Mouse (Mus musculus) midbrain, embryonic 12.5 days (tissue): ENCODE results near the gene Xxylt1. TPM values are rescaled to one million over a fixed set of nuclear protein-coding genes. Genes with fewer than 3 reads are reported as not detected.

Experiments used
- ATAC-seq: fragments of 200-750 bp; cut with Nextera tagmentation; 2 replicates; pipeline ENCODE4 v1.8.0; 2017; ENCODE audit warnings: low read depth, moderate TSS enrichment, moderate library complexity; ENCODE audit not compliant: low FRiP score
- H3K27ac ChIP-seq: fragments of 300-500 bp; sonication (generic); replicated peaks from 2 replicates; pipeline ENCODE4 v1.5.1; 2016; ENCODE audit warnings: mild to moderate bottlenecking
- H3K27me3 ChIP-seq: fragments of 300-500 bp; sonication (generic); 2 replicates; pipeline ENCODE4 v1.6.1; 2016; ENCODE audit warnings: mild to moderate bottlenecking
- H3K36me3 ChIP-seq: fragments of 300-500 bp; sonication (generic); 2 replicates; pipeline ENCODE4 v1.6.1; 2016
- H3K4me1 ChIP-seq: fragments of 300-500 bp; sonication (generic); 2 replicates; pipeline ENCODE4 v1.6.1; 2016
- H3K4me2 ChIP-seq: fragments of 300-500 bp; sonication (generic); replicated peaks from 2 replicates; pipeline ENCODE4 v1.6.1; 2016; ENCODE audit warnings: mild to moderate bottlenecking, moderate library complexity
- H3K4me3 ChIP-seq: fragments of 300-500 bp; sonication (generic); 2 replicates; pipeline ENCODE4 v1.5.1; 2016; ENCODE audit warnings: mild to moderate bottlenecking
- H3K9ac ChIP-seq: fragments of 300-500 bp; sonication (generic); replicated peaks from 2 replicates; pipeline ENCODE4 v1.6.1; 2016; ENCODE audit warnings: mild to moderate bottlenecking, moderate library complexity
- H3K9me3 ChIP-seq: fragments of 300-500 bp; sonication (generic); 2 replicates; pipeline ENCODE4 v1.6.1; 2016; ENCODE audit warnings: mild to moderate bottlenecking
- WGBS: fragments of 180-500 bp; shearing (Covaris S2); methylation state at CpG from one replicate; pipeline ENCODE4 v1.1.7; 2016; 5-methylcytosine and 5-hydroxymethylcytosine counted together
- polyA plus RNA-seq: library from polyadenylated mRNA; unstranded; fragments of >200 nt; fragmentation: Nextera tagmentation; extraction: Ambion mirVana; gene quantifications from 2 replicates; pipeline ENCODE4 v1.2.1, GENCODE M21; 2016

The Xxylt1 gene
- polyA plus RNA-seq, 1 experiment from 2014 or later = 13.9 TPM

DNA sequence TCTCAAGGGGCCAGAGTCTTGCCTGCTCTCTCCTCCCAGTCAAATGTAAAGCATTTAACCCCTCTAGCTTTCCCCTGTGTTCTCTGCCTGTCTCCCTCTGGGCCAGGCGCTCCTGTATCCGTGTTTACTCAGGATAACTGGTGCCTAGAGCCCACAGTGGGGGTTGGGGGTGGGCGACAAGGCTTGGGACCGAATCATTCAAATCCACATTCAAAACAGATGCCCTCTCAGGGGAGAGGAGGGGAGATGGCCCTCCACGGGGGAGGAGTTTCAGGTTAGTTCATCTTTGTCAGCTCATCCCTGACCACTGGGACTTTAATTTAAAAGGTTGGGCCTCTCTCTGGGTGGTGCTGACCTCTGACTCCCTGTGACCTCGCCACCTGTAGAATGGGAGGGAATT, 144.8 kb downstream of the Xxylt1 start:
- H3K27ac ChIP-seq = no peak overlapping the region
- 31% methylated on average over 6 of the region's 6 CpGs for WGBS
- no peak overlapping the region for H3K9ac ChIP-seq
- H3K4me2 ChIP-seq = no peak overlapping the region
- H3K36me3 ChIP-seq = no peaks in the 10 kb centered on the region
- no peak overlapping the region for H3K4me3 ChIP-seq
- H3K27me3 ChIP-seq = no peaks in the 10 kb centered on the region
- no peak for ATAC-seq
- no peaks in the 10 kb centered on the region for H3K9me3 ChIP-seq
- peaks cover 6% of the 10 kb centered on the region; the same call in 1 of the 2 replicates for H3K4me1 ChIP-seq

DNA sequence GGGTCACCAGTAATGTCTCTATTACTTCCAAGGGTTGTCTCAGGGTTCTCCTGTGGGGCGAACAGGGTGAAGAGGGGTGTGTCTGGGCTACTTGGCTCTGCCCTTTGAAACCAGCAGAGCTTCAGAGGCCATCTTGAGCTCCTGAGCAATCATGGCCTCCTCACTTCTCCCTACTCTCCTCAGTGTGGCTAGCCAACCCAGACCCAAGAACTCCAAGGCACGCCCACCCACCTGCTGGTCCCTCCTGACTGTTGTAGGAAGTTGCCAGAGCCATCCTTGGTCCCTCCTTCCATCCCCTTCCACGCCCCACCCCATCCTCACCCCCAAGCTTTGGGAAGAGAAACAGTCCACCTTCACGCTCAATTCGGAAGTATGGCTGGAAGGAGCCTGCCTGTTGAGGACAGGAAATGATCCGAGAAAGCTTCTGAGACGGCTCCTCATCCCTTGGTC, 145.2 kb downstream of the Xxylt1 start:
- H3K27me3 ChIP-seq = no peaks in the 10 kb centered on the region
- no peak overlapping the region for H3K4me3 ChIP-seq
- no peak overlapping the region for H3K27ac ChIP-seq
- peaks cover 6% of the 10 kb centered on the region; the same call in 1 of the 2 replicates for H3K4me1 ChIP-seq
- no peaks in the 10 kb centered on the region for H3K36me3 ChIP-seq
- no peaks in the 10 kb centered on the region for H3K9me3 ChIP-seq
- 74% methylated on average over 7 of the region's 7 CpGs for WGBS
- H3K9ac ChIP-seq = no peak overlapping the region
- ATAC-seq = no peak
- H3K4me2 ChIP-seq = no peak overlapping the region

DNA sequence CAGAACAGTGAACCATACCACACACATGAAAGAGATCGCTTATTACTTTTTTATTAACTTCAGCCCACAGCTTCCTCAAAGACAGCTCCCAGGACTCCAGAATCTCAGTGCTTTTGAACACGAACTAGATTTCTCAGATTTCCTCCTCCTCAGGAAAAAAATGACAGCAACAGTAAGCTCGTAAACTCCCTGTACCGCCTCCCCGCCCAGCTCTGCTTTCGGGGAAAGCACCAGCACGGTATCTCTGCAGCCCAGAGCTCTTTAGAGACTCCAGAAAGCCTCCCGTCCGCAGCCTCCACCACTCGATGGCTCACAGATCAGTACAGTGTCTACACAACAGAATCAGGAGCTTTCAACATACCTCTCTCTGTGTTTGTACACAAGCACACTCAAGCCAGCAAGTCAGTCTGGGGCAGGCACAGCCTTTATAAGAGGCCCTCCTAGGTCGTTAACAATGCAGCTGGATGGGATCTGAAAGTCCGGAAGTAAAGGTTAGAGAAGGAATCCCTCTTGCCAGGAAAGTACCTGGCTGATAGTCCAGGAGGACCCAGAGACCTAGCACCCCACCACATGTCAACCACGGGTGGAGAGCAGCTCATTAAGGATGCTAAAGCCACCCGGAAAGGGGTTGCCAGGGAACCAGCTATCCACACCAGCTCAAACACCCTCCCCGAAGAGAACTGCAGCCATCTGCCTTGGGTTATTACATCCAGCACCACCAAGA, 146.1 kb downstream of the Xxylt1 start:
- no peak overlapping the region for H3K4me3 ChIP-seq
- peaks cover 6% of the 10 kb centered on the region; the same call in 1 of the 2 replicates for H3K4me1 ChIP-seq
- no peak overlapping the region for H3K9ac ChIP-seq
- no peaks in the 10 kb centered on the region for H3K36me3 ChIP-seq
- no peaks in the 10 kb centered on the region for H3K9me3 ChIP-seq
- ATAC-seq = no peak
- H3K27me3 ChIP-seq = no peaks in the 10 kb centered on the region
- H3K27ac ChIP-seq = no peak overlapping the region
- H3K4me2 ChIP-seq = no peak overlapping the region
- WGBS = 70% methylated on average over 15 of the region's 15 CpGs

DNA sequence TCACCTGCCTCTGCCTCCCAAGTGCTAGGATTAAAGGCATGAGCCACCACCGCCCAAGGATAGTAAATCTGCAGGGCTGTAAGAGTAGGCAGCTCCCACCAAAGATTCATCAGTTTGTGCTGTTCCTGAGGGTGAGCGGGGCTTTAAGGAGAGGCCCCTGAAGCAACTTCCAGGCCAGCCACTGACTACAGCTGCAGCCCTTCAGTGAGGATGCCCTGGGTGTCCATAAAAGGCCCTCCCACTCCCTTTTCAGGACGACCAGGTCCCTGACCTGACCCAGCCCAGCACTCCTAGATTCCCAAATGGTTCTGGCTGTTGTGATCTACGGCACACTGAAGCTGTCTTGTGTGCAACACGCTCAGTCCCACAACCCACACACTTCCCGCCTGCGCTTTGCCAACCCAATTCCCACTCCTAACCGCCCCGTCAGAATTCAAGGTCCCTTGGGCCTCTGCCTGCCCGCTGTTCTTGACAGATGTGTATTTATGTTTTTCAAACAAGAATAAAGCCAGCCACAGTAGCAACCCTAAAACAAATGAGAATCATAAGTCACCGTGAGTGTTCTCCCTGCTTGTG, 146.9 kb downstream of the Xxylt1 start:
- no peak overlapping the region for H3K27ac ChIP-seq
- 79% methylated on average over 11 of the region's 11 CpGs for WGBS
- H3K9me3 ChIP-seq = no peaks in the 10 kb centered on the region
- H3K4me3 ChIP-seq = no peak overlapping the region
- H3K4me1 ChIP-seq = no peaks in the 10 kb centered on the region
- no peak overlapping the region for H3K4me2 ChIP-seq
- no peaks in the 10 kb centered on the region for H3K27me3 ChIP-seq
- no peaks in the 10 kb centered on the region for H3K36me3 ChIP-seq
- H3K9ac ChIP-seq = no peak overlapping the region
- ATAC-seq = no peak

DNA sequence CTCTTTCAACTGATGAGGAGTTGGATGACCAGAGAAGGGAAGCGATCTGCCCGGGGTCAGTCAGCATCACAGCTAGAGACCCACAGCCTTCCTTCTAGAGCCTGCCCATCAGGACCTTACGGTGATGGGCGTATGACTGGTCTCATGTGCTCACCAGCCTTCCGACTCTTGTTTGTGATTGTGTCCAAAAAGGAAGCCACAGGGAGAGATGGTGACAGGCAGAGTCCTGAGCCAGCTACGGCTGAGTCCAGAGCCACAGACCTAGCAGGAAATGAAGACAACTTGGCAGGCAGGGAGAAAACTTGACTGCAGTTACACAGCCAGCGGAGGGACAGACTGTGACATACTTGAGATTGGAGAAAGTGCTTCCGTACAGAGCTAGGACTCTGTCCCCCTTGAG, 147.9 kb downstream of the Xxylt1 start:
- Histone ChIP-seq H3K4me2 (no peak overlapping the region), H3K4me3 (no peak overlapping the region), H3K9me3 (no peaks in the 10 kb centered on the region), H3K4me1 (no peaks in the 10 kb centered on the region), H3K9ac (no peak overlapping the region), H3K36me3 (no peaks in the 10 kb centered on the region), H3K27ac (no peak overlapping the region), H3K27me3 (no peaks in the 10 kb centered on the region)
- WGBS = 89% methylated on average over 8 of the region's 8 CpGs
- no peak for ATAC-seq

DNA sequence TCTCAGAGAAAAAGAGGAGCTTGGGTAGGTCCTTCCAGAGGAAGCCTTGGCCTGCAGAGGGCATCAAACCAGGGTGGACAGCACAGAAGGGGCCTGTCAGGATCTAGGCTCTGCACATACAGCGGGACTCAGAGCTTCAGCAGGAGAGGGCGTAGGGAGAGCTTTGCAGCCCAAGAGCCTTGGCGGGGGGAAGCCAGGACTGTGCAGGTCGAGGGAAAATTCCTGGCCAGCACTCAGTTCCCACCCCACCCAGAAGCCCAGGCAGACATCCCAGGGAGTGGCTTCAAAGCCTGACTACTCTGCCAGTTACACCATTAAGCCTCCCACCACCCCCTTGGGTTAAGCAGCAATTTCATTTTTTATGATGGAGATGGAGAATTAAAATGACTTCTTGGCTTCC, 148.4 kb downstream of the Xxylt1 start:
- H3K9ac ChIP-seq = no peak overlapping the region
- no peaks in the 10 kb centered on the region for H3K27me3 ChIP-seq
- no peak for ATAC-seq
- 75% methylated on average over 4 of the region's 4 CpGs for WGBS
- no peak overlapping the region for H3K4me3 ChIP-seq
- H3K27ac ChIP-seq = no peak overlapping the region
- H3K9me3 ChIP-seq = no peaks in the 10 kb centered on the region
- no peaks in the 10 kb centered on the region for H3K36me3 ChIP-seq
- H3K4me1 ChIP-seq = no peaks in the 10 kb centered on the region
- no peak overlapping the region for H3K4me2 ChIP-seq

DNA sequence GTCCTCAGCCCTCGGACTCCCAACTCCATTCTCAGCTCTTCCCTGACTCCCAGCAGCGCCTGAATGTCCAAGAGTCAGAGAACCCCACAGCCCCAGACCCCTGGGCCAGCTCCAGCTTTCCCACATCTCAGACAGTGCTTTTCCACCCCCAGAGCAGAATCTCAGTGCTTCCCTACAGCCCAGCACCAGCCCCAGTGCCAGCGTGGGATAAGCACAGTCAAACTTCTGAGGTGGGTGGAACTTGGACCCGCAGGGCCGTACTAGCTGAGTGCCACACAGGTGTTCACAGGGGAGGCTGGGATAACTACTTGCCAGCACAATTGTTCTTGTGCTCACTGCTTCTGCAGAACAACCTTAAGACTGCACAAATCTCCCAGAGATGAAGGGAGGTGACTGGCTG, 149.0 kb downstream of the Xxylt1 start:
- Histone ChIP-seq H3K27ac (no peak overlapping the region), H3K27me3 (no peaks in the 10 kb centered on the region), H3K9ac (no peak overlapping the region), H3K4me2 (no peak overlapping the region), H3K36me3 (no peaks in the 10 kb centered on the region), H3K9me3 (no peaks in the 10 kb centered on the region), H3K4me1 (no peaks in the 10 kb centered on the region), H3K4me3 (no peak overlapping the region)
- no peak for ATAC-seq
- 84% methylated on average over 5 of the region's 5 CpGs for WGBS

DNA sequence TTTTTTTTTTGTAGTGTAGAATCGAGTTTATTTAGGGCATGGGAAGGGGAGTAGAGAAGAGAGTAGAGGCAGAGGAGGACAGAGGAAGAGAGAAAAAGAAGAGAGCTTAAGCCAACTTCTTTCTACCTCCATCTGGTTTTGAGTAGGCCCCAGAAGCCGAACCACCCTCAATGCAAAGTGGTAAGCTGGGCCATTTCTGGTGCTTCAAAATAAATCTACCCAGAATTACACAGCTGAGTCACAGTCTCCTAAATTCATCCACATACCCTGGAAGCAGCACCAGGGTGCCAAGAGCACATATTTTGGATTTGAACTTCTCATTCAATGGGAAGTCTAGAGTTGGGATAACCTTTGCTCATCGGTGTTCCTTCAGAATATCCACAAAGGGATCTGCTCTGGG, 152.1 kb downstream of the Xxylt1 start:
- WGBS = 86% methylated on average over 3 of the region's 3 CpGs
- no peak overlapping the region for H3K4me2 ChIP-seq
- no peak overlapping the region for H3K4me3 ChIP-seq
- no peak for ATAC-seq
- H3K27me3 ChIP-seq = no peaks in the 10 kb centered on the region
- no peaks in the 10 kb centered on the region for H3K9me3 ChIP-seq
- no peaks in the 10 kb centered on the region for H3K36me3 ChIP-seq
- no peak overlapping the region for H3K9ac ChIP-seq
- H3K4me1 ChIP-seq = no peaks in the 10 kb centered on the region
- no peak overlapping the region for H3K27ac ChIP-seq

DNA sequence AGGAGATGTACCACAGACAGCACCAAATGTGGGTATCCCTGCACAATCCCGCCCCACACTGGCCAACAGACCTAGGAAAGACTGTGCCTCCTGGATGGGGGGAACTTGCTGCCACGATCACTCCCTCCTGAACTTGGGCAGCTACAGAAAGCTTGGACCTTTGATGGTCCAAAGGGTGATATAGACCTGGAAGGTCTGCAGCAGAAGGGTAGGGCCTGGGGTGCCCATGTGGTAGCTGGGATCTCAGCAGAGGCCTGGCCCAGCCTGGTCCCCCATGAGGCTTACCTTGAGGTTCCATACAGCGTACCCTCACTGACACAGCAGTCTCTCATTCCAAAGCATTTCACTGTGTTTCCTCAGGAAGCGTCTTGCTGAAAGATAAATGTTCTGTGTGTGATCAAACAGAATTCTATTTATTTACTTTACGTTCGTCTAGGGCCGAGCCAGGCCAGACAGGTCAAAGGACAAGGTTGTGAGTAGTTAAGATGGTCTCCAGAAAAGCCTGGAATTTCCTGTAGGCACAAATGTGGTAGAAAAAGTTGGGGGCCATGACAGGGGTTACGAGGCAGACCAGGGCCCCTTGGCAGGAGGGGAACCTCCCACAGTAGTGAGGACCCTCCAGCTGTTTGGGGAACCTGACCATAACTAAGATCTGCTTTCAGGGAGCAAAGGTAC, 153.0 kb downstream of the Xxylt1 start:
- no peak for ATAC-seq
- H3K27ac ChIP-seq = no peak overlapping the region
- no peaks in the 10 kb centered on the region for H3K27me3 ChIP-seq
- H3K9ac ChIP-seq = no peak overlapping the region
- H3K4me1 ChIP-seq = no peaks in the 10 kb centered on the region
- H3K4me2 ChIP-seq = no peak overlapping the region
- H3K36me3 ChIP-seq = no peaks in the 10 kb centered on the region
- WGBS = 81% methylated on average over 8 of the region's 8 CpGs
- no peak overlapping the region for H3K4me3 ChIP-seq
- H3K9me3 ChIP-seq = no peaks in the 10 kb centered on the region

DNA sequence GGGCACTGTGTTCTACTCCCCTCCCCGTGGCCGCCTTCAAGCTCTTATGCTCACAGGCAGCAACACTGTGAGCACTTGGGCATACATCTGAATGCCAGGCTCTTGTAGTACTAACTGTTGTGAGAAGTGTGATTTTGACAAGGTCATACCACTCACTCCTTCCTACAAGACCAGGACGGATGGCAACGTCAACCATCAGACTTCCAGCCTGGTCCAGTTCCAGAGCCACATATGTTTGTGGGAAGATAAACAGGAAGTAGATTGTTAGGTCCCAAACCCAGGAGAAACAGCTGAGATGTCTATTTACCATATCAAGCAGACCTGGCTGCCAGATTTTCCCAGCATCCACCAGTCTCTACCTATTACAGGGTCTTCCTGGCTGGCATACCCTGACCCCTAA, 155.7 kb downstream of the Xxylt1 start:
- Histone ChIP-seq H3K9ac (no peak overlapping the region), H3K9me3 (no peaks in the 10 kb centered on the region), H3K4me1 (no peaks in the 10 kb centered on the region), H3K27me3 (no peaks in the 10 kb centered on the region), H3K4me3 (no peak overlapping the region), H3K27ac (no peak overlapping the region), H3K4me2 (no peak overlapping the region), H3K36me3 (no peaks in the 10 kb centered on the region)
- 84% methylated on average over 4 of the region's 4 CpGs for WGBS
- no peak for ATAC-seq

DNA sequence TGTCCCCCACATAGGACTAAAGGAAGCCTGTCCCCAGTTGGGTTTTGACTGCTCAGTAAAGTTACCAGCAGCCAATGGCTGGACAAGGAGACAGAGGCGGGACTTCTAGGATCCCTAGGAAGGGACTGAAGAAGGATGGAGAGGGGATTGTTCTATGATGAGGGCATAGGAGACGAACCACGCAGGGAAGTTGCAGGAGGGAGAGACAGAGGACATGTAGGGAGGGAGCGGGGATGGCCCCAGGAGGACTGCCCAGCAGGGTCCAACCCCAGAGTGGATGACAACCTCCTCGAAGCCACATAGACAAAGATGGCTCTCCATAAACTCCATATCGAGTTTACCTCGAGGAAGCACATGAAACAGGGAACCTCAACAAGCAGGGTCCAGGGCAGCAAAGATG, 157.3 kb downstream of the Xxylt1 start:
- Histone ChIP-seq H3K4me3 (no peak overlapping the region), H3K9me3 (peaks cover 5% of the 10 kb centered on the region; the same call in 1 of the 2 replicates), H3K27me3 (no peaks in the 10 kb centered on the region), H3K4me1 (no peaks in the 10 kb centered on the region), H3K9ac (no peak overlapping the region), H3K4me2 (no peak overlapping the region), H3K36me3 (no peaks in the 10 kb centered on the region), H3K27ac (no peak overlapping the region)
- WGBS = 67% methylated on average over 7 of the region's 7 CpGs
- no peak for ATAC-seq

DNA sequence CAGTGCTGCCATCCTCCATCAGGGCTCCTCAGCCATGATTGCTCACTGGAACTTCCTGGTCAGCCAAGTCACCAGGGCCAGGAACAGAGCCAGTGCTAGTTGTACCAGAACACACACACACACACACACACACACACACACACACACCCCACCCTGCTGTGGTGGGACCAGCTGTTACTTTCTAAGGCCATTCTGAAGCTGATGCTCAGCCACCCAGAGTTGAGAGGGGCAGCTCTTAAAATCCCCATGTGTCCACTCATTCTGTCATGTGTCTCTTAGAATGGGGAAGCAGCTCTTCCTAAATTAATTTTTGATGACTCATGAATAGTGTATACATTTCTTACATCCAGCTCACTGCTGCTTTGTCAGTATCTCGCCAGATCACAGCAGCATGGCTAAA, 158.7 kb downstream of the Xxylt1 start:
- WGBS = 50% methylated on average over 1 of the region's 1 CpGs
- H3K4me2 ChIP-seq = no peak overlapping the region

More for the DNA sequence above, 158.7 kb downstream of the Xxylt1 start:
- Histone ChIP-seq H3K9ac (no peak overlapping the region), H3K9me3 (peaks cover 5% of the 10 kb centered on the region; the same call in 1 of the 2 replicates), H3K4me3 (no peak overlapping the region), H3K27me3 (no peaks in the 10 kb centered on the region), H3K36me3 (no peaks in the 10 kb centered on the region), H3K4me1 (no peaks in the 10 kb centered on the region), H3K27ac (no peak overlapping the region)
- ATAC-seq = no peak
